Mouse (Mus musculus) gastrocnemius, adult 18-20 months (tissue): ENCODE measurements around the gene Zfp710. TPM values are rescaled to one million over a fixed set of nuclear protein-coding genes. Genes with fewer than 3 reads are reported as not detected.

Experiments
- DNase-seq: peaks from one replicate; pipeline ENCODE4 v3.0.0; 2021; ENCODE audit warnings: low spot score
- total RNA-seq, 2 experiments: library from RNA; stranded (reverse); gene quantifications; 2 replicates each; pipeline ENCODE4 v1.2.3; 2021

The Zfp710 gene
- total RNA-seq, 2 experiments from 2014 or later, result 21.1 to 31.3 TPM

- no peak for DNase-seq
Measured at GRCm38 (mm10) chr7:80076961-80077716, 52.5 kb downstream of the Zfp710 start.

- no peak for DNase-seq
Measured at GRCm38 (mm10) chr7:80077801-80078200, 53.2 kb downstream of the Zfp710 start.

- DNase-seq, result peak; percentile 86
Measured at GRCm38 (mm10) chr7:80078792-80079301, 54.2 kb downstream of the Zfp710 start.

- no peak for DNase-seq
Measured at GRCm38 (mm10) chr7:80081586-80082554, 57.3 kb downstream of the Zfp710 start.

- DNase-seq, result peak; percentile 50
Measured at GRCm38 (mm10) chr7:80084484-80084931, 59.9 kb downstream of the Zfp710 start.

- no peak for DNase-seq
Measured at GRCm38 (mm10) chr7:80085970-80086715, 61.5 kb downstream of the Zfp710 start.

GRCm38 (mm10) chr7:80088191-80088590, 63.6 kb downstream of the Zfp710 start:
- DNase-seq, result no peak

GRCm38 (mm10) chr7:80090191-80091003, 65.8 kb downstream of the Zfp710 start:
- DNase-seq, result no peak

- no peak for DNase-seq
Measured at GRCm38 (mm10) chr7:80091004-80091865, 66.6 kb downstream of the Zfp710 start.

GRCm38 (mm10) chr7:80091866-80092210, 67.2 kb downstream of the Zfp710 start:
- no peak for DNase-seq

- no peak for DNase-seq
Measured at GRCm38 (mm10) chr7:80092351-80093046, 67.9 kb downstream of the Zfp710 start.

- no peak for DNase-seq
Measured at GRCm38 (mm10) chr7:80094481-80094880, 69.9 kb downstream of the Zfp710 start.

GRCm38 (mm10) chr7:80095598-80096309, 71.1 kb downstream of the Zfp710 start:
- DNase-seq, result no peak

- DNase-seq, result no peak
Measured at GRCm38 (mm10) chr7:80098389-80098976, 73.9 kb downstream of the Zfp710 start.

GRCm38 (mm10) chr7:80103335-80103734, 78.7 kb downstream of the Zfp710 start:
- no peak for DNase-seq

- no peak for DNase-seq
Measured at GRCm38 (mm10) chr7:80105637-80106390, 81.2 kb downstream of the Zfp710 start.

GRCm38 (mm10) chr7:80106441-80106840, 81.8 kb downstream of the Zfp710 start:
- no peak for DNase-seq
